Mouse (Mus musculus) neural tube, embryonic 12.5 days (tissue): ENCODE measurements around the gene Gm49336. TPM values are rescaled to one million over a fixed set of nuclear protein-coding genes. Genes with fewer than 3 reads are reported as not detected.

Experiments
- ATAC-seq: fragments of 200-750 bp; cut with Nextera tagmentation; 2 replicates; pipeline ENCODE4 v1.8.0; 2017; ENCODE audit warnings: low read depth, mild to moderate bottlenecking, moderate TSS enrichment, moderate library complexity; ENCODE audit not compliant: low FRiP score
- H3K27ac ChIP-seq: fragments of 300-500 bp; sonication (generic); 2 replicates; pipeline ENCODE4 v1.5.1; 2016
- H3K27me3 ChIP-seq: fragments of 300-500 bp; sonication (generic); replicated peaks from 2 replicates; pipeline ENCODE4 v1.6.1; 2016; ENCODE audit warnings: mild to moderate bottlenecking
- H3K36me3 ChIP-seq: fragments of 300-500 bp; sonication (generic); 2 replicates; pipeline ENCODE4 v1.6.1; 2016; ENCODE audit warnings: mild to moderate bottlenecking
- H3K4me1 ChIP-seq: fragments of 300-500 bp; sonication (generic); 2 replicates; pipeline ENCODE4 v1.6.1; 2016
- H3K4me2 ChIP-seq: fragments of 300-500 bp; sonication (generic); replicated peaks from 2 replicates; pipeline ENCODE4 v1.6.1; 2016; ENCODE audit warnings: mild to moderate bottlenecking
- H3K4me3 ChIP-seq: fragments of 300-500 bp; sonication (generic); 2 replicates; pipeline ENCODE4 v1.5.1; 2016
- H3K9ac ChIP-seq: fragments of 300-500 bp; sonication (generic); 2 replicates; pipeline ENCODE4 v1.6.1; 2016; ENCODE audit warnings: mild to moderate bottlenecking
- H3K9me3 ChIP-seq: fragments of 300-500 bp; sonication (generic); 2 replicates; pipeline ENCODE4 v1.6.1; 2016; ENCODE audit warnings: mild to moderate bottlenecking
- WGBS: fragments of 180-500 bp; shearing (Covaris S2); methylation state at CpG from one replicate; pipeline ENCODE4 v1.1.7; 2016; 5-methylcytosine and 5-hydroxymethylcytosine counted together
- polyA plus RNA-seq: library from polyadenylated mRNA; unstranded; fragments of >200 nt; fragmentation: Nextera tagmentation; extraction: Ambion mirVana; gene quantifications from 2 replicates; pipeline ENCODE4 v1.2.1, GENCODE M21; 2016

Gene Gm49336
- 61.3 and 70.2 TPM in 2 replicates for polyA plus RNA-seq

GRCm38 (mm10) chr14:60251281-60252003 lies at the start of gene Gm49336, which contains the start of gene Nupl1:
Gene Gm49336 (minus strand): TSS chr14:60251507.
Gene Nupl1 (minus strand): TSS chr14:60251431.
- peak within 1 kb of the TSS; percentile 81 for H3K4me2 ChIP-seq
- H3K4me1 ChIP-seq, result peaks cover 16% of the 10 kb centered on the region
- H3K9me3 ChIP-seq, result no peaks in the 10 kb centered on the region
- H3K27ac ChIP-seq, result peak within 1 kb of the TSS; percentile 83
- H3K4me3 ChIP-seq, result peak within 1 kb of the TSS; percentile 91
- H3K36me3 ChIP-seq, result no peaks in the 10 kb centered on the region
- peak within 1 kb of the TSS; percentile 95 for H3K9ac ChIP-seq
- no peaks in the 10 kb centered on the region for H3K27me3 ChIP-seq
- WGBS, result under 1% methylated on average over 62 of the region's 62 CpGs
- ATAC-seq, result peak; percentile 100

- WGBS, result 64% methylated on average over 6 of the region's 6 CpGs
- Histone ChIP-seq H3K27ac (no peak overlapping the region), H3K36me3 (peaks cover 24% of the 10 kb centered on the region), H3K9me3 (no peaks in the 10 kb centered on the region), H3K4me2 (no peak overlapping the region), H3K4me3 (no peak overlapping the region), H3K27me3 (no peaks in the 10 kb centered on the region), H3K9ac (no peak overlapping the region), H3K4me1 (no peaks in the 10 kb centered on the region)
- no peak for ATAC-seq
These were observed 49.7 kb upstream of the Gm49336 start for GRCm38 (mm10) chr14:60301024-60301423.

- H3K36me3 ChIP-seq, result peaks cover 24% of the 10 kb centered on the region
- no peak overlapping the region for H3K27ac ChIP-seq
- no peaks in the 10 kb centered on the region for H3K9me3 ChIP-seq
- H3K27me3 ChIP-seq, result no peaks in the 10 kb centered on the region
- no peaks in the 10 kb centered on the region for H3K4me1 ChIP-seq
- H3K4me3 ChIP-seq, result no peak overlapping the region
- 72% methylated on average over 14 of the region's 14 CpGs for WGBS
- no peak overlapping the region for H3K9ac ChIP-seq
- no peak for ATAC-seq
- no peak overlapping the region for H3K4me2 ChIP-seq
These were observed 49.1 kb upstream of the Gm49336 start for GRCm38 (mm10) chr14:60300224-60300991.

GRCm38 (mm10) chr14:60295531-60295930 lies 44.2 kb upstream of the Gm49336 start:
- no peaks in the 10 kb centered on the region for H3K27me3 ChIP-seq
- no peak overlapping the region for H3K4me2 ChIP-seq
- H3K36me3 ChIP-seq, result peaks cover 22% of the 10 kb centered on the region
- WGBS, result 87% methylated on average over 1 of the region's 1 CpGs
- no peak overlapping the region for H3K4me3 ChIP-seq
- no peak overlapping the region for H3K27ac ChIP-seq
- no peak for ATAC-seq
- no peaks in the 10 kb centered on the region for H3K4me1 ChIP-seq
- H3K9me3 ChIP-seq, result no peaks in the 10 kb centered on the region
- no peak overlapping the region for H3K9ac ChIP-seq

- Histone ChIP-seq H3K36me3 (peaks cover 18% of the 10 kb centered on the region), H3K27me3 (no peaks in the 10 kb centered on the region), H3K27ac (no peak overlapping the region), H3K4me3 (no peak overlapping the region), H3K4me1 (no peaks in the 10 kb centered on the region), H3K9ac (no peak overlapping the region), H3K9me3 (no peaks in the 10 kb centered on the region), H3K4me2 (no peak overlapping the region)
- ATAC-seq, result no peak
- WGBS, result 89% methylated on average over 4 of the region's 4 CpGs
These were observed 39.1 kb upstream of the Gm49336 start for GRCm38 (mm10) chr14:60290363-60290762.

GRCm38 (mm10) chr14:60286194-60286863 lies 35.0 kb upstream of the Gm49336 start:
- Histone ChIP-seq H3K27me3 (no peaks in the 10 kb centered on the region), H3K9ac (no peak overlapping the region), H3K4me3 (no peak overlapping the region), H3K4me2 (no peak overlapping the region), H3K36me3 (peaks cover 14% of the 10 kb centered on the region), H3K27ac (no peak overlapping the region), H3K9me3 (no peaks in the 10 kb centered on the region), H3K4me1 (no peaks in the 10 kb centered on the region)
- no peak for ATAC-seq
- 91% methylated on average over 7 of the region's 7 CpGs for WGBS

GRCm38 (mm10) chr14:60275301-60276276 lies 24.3 kb upstream of the Gm49336 start:
- Histone ChIP-seq H3K9ac (no peak overlapping the region), H3K4me1 (no peaks in the 10 kb centered on the region), H3K27ac (no peak overlapping the region), H3K9me3 (no peaks in the 10 kb centered on the region), H3K27me3 (no peaks in the 10 kb centered on the region), H3K36me3 (no peaks in the 10 kb centered on the region), H3K4me2 (no peak overlapping the region), H3K4me3 (no peak overlapping the region)
- 93% methylated on average over 7 of the region's 7 CpGs for WGBS
- no peak for ATAC-seq

- H3K4me2 ChIP-seq, result no peak overlapping the region
- H3K27ac ChIP-seq, result no peak overlapping the region
- no peak for ATAC-seq
- no peaks in the 10 kb centered on the region for H3K4me1 ChIP-seq
- no peaks in the 10 kb centered on the region for H3K36me3 ChIP-seq
- 86% methylated on average over 6 of the region's 6 CpGs for WGBS
- no peaks in the 10 kb centered on the region for H3K9me3 ChIP-seq
- H3K4me3 ChIP-seq, result no peak overlapping the region
- H3K9ac ChIP-seq, result no peak overlapping the region
- H3K27me3 ChIP-seq, result no peaks in the 10 kb centered on the region
These were observed 22.0 kb upstream of the Gm49336 start for GRCm38 (mm10) chr14:60273346-60273745.

GRCm38 (mm10) chr14:60269333-60269732 lies 18.0 kb upstream of the Gm49336 start:
- H3K9ac ChIP-seq, result no peak overlapping the region
- H3K27ac ChIP-seq, result no peak overlapping the region
- no peaks in the 10 kb centered on the region for H3K27me3 ChIP-seq
- 88% methylated on average over 6 of the region's 6 CpGs for WGBS
- no peak overlapping the region for H3K4me2 ChIP-seq
- peaks cover 8% of the 10 kb centered on the region for H3K4me1 ChIP-seq
- no peak for ATAC-seq
- H3K36me3 ChIP-seq, result no peaks in the 10 kb centered on the region
- H3K9me3 ChIP-seq, result no peaks in the 10 kb centered on the region
- no peak overlapping the region for H3K4me3 ChIP-seq

GRCm38 (mm10) chr14:60264990-60265876 lies 13.9 kb upstream of the Gm49336 start, which contains the start of gene Mtmr6:
Gene Mtmr6 (plus strand): TSS chr14:60265228.
- no peaks in the 10 kb centered on the region for H3K36me3 ChIP-seq
- H3K27ac ChIP-seq, result 0 out of 2 replicates have a peak within 1 kb of the TSS, but pooled peaks have one; percentile 64
- WGBS, result under 1% methylated on average over 51 of the region's 51 CpGs
- H3K27me3 ChIP-seq, result no peaks in the 10 kb centered on the region
- peak within 1 kb of the TSS; percentile 78 for H3K9ac ChIP-seq
- H3K4me1 ChIP-seq, result peaks cover 8% of the 10 kb centered on the region
- H3K4me2 ChIP-seq, result peak within 1 kb of the TSS; percentile 74
- H3K4me3 ChIP-seq, result peak within 1 kb of the TSS; percentile 78
- H3K9me3 ChIP-seq, result no peaks in the 10 kb centered on the region
- ATAC-seq, result peak; percentile 98
